Mouse (Mus musculus) Patski (cell line): ENCODE data around the gene Pcsk7. TPM values are rescaled to one million over a fixed set of nuclear protein-coding genes. Genes with fewer than 3 reads are reported as not detected.

Source experiments
- ATAC-seq: fragments of 100-300 bp; one replicate; pipeline ENCODE4 v1.8.0; 2021
- CTCF ChIA-PET: fragments of 350-600 bp; sonication (Branson Sonifier 250); formaldehyde crosslinking; loops from one replicate; lab custom pipeline; 2022; ENCODE audit warnings: inconsistent platforms; lab: Charles Lee
- POLR2A ChIA-PET: fragments of 350-600 bp; sonication (Branson Sonifier 250); formaldehyde crosslinking; loops from one replicate; lab custom pipeline; 2022; ENCODE audit warnings: antibody characterized with exemption, inconsistent platforms; lab: Charles Lee
- DNase-seq: peaks from one replicate; pipeline ENCODE4 v3.0.0-alpha.2; 2011; ENCODE audit warnings: low read depth, low spot score
- H3K27me3 ChIP-seq: fragments of 371-371 bp; one replicate; pipeline ENCODE4 v1.5.1; 2021
- CTCF ChIP-seq: fragments of 100-300 bp; IDR thresholded peaks from one replicate; pipeline ENCODE4 v1.5.1; 2021
- in situ Hi-C: fragments of 300-500 bp; cut with MboI; formaldehyde crosslinking; loops from 3 replicates; pipeline ENCODE4 v1.11.1; 2018; ENCODE audit warnings: low pct_unique_long_range_greater_than_20kb, mixed read lengths
- polyA plus RNA-seq: library from polyadenylated mRNA; unstranded; gene quantifications from one replicate; pipeline ENCODE4 v1.2.3, GENCODE M21; 2021

The Pcsk7 gene
- polyA plus RNA-seq, 1 experiment from 2014 or later = 25.4 TPM

GRCm38 (mm10) chr9:45911673-45912072 is 5.4 kb downstream of the Pcsk7 start:
- ChIA-PET POLR2A (no interaction called here), CTCF (interaction anchor here (0.7 to 2.9 kb wide), 7 partner anchors 11 to 25 kb away, joined by 3 to 13 read pairs (median 4); partner anchors contain the start of gene Tagln)
- in situ Hi-C loops = no loop called here
- DNase-seq (no peak), ATAC-seq (no peak)
- TF ChIP-seq CTCF = peak; percentile 85
- no peaks in the 10 kb centered on the region for H3K27me3 ChIP-seq

- no peak for TF ChIP-seq CTCF
- in situ Hi-C loops = no loop called here
- ChIA-PET POLR2A (no interaction called here), CTCF (no interaction called here)
- DNase-seq (no peak), ATAC-seq (no peak)
- H3K27me3 ChIP-seq = no peaks in the 10 kb centered on the region
These were observed 9.4 kb downstream of the Pcsk7 start for GRCm38 (mm10) chr9:45915659-45916058.

GRCm38 (mm10) chr9:45917041-45917934 is 11.0 kb downstream of the Pcsk7 start:
- in situ Hi-C loops = no loop called here
- no peaks in the 10 kb centered on the region for H3K27me3 ChIP-seq
- DNase-seq (no peak), ATAC-seq (no peak)
- no peak for TF ChIP-seq CTCF
- POLR2A ChIA-PET = interaction anchor here (0.7 kb wide), 2 partner anchors 37 to 315 kb away, joined by 3 to 5 read pairs; no protein-coding TSS in a partner anchor
- CTCF ChIA-PET = interaction anchor here (1.9 kb wide), 1 partner anchor 12 kb away, joined by 5 read pairs; no protein-coding TSS in a partner anchor

GRCm38 (mm10) chr9:45919895-45920294 is 13.6 kb downstream of the Pcsk7 start:
- ATAC-seq = no peak
- no peaks in the 10 kb centered on the region for H3K27me3 ChIP-seq
- no peak for DNase-seq
- ChIA-PET CTCF (interaction anchor here (1.6 kb wide), 1 partner anchor 12 kb away, joined by 6 read pairs; no protein-coding TSS in a partner anchor), POLR2A (interaction anchor here (1.2 kb wide), 1 partner anchor 13 kb away, joined by 4 read pairs; no protein-coding TSS in a partner anchor)
- in situ Hi-C loops = no loop called here
- TF ChIP-seq CTCF = no peak

GRCm38 (mm10) chr9:45929285-45929684 is 23.0 kb downstream of the Pcsk7 start:
- ChIA-PET CTCF (interaction anchor here (1.8 kb wide), 1 partner anchor 11 kb away, joined by 5 read pairs; no protein-coding TSS in a partner anchor), POLR2A (interaction anchor here (1.0 kb wide), 1 partner anchor 23 kb away, joined by 3 read pairs; the partner anchor contains the start of genes Pcsk7 and Rnf214)
- ATAC-seq (no peak), DNase-seq (no peak)
- no peaks in the 10 kb centered on the region for H3K27me3 ChIP-seq
- TF ChIP-seq CTCF = no peak
- in situ Hi-C loops = no loop called here

GRCm38 (mm10) chr9:45931958-45932357 is 25.7 kb downstream of the Pcsk7 start:
- ATAC-seq (no peak), DNase-seq (no peak)
- ChIA-PET POLR2A (interaction anchor here (0.9 to 1.7 kb wide), 3 partner anchors 12 to 26 kb away, joined by 3 to 4 read pairs (median 4); partner anchors contain the start of gene Pcsk7), CTCF (interaction anchor here (1.1 to 2.1 kb wide), 3 partner anchors 13 to 20 kb away, joined by 4 to 6 read pairs (median 5); no protein-coding TSS in a partner anchor)
- TF ChIP-seq CTCF = no peak
- no peaks in the 10 kb centered on the region for H3K27me3 ChIP-seq
- in situ Hi-C loops = no loop called here

- no peak for TF ChIP-seq CTCF
- no peak for ATAC-seq
- POLR2A ChIA-PET = interaction anchor here (0.9 to 1.7 kb wide), 3 partner anchors 12 to 27 kb away, joined by 3 to 4 read pairs (median 4); partner anchors contain the start of gene Pcsk7
- no peak for DNase-seq
- H3K27me3 ChIP-seq = no peaks in the 10 kb centered on the region
- in situ Hi-C loops = no loop called here
- CTCF ChIA-PET = interaction anchor here (1.4 to 2.1 kb wide), 2 partner anchors 14 to 21 kb away, joined by 4 to 6 read pairs; no protein-coding TSS in a partner anchor
These were observed 26.5 kb downstream of the Pcsk7 start for GRCm38 (mm10) chr9:45932571-45933415.

GRCm38 (mm10) chr9:45935628-45936210 is 29.4 kb downstream of the Pcsk7 start, which contains the start of gene Tagln:
Gene Tagln (minus strand): TSS chr9:45936058.
- H3K27me3 ChIP-seq = no peaks in the 10 kb centered on the region
- in situ Hi-C loops = no loop called here
- no peak for DNase-seq
- peak; percentile 32 for ATAC-seq
- POLR2A ChIA-PET = no interaction called here
- no peak for TF ChIP-seq CTCF
- CTCF ChIA-PET = interaction anchor here (3.1 kb wide), 1 partner anchor 24 kb away, joined by 13 read pairs; no protein-coding TSS in a partner anchor

GRCm38 (mm10) chr9:45936883-45937282 is 30.6 kb downstream of the Pcsk7 start:
- POLR2A ChIA-PET = interaction anchor here (0.6 to 0.7 kb wide), 2 partner anchors 310 to 536 kb away, joined by 3 to 6 read pairs; no protein-coding TSS in a partner anchor
- ATAC-seq (peak; percentile 66), DNase-seq (no peak)
- H3K27me3 ChIP-seq = no peaks in the 10 kb centered on the region
- TF ChIP-seq CTCF = no peak
- CTCF ChIA-PET = interaction anchor here (0.7 to 3.1 kb wide), 8 partner anchors 12 to 33 kb away, joined by 3 to 13 read pairs (median 4); partner anchors contain the start of gene Sidt2
- in situ Hi-C loops = no loop called here
